Mouse (Mus musculus) hindbrain, embryonic 11.5 days (tissue): ENCODE data around the gene Ppp3r1. TPM values are rescaled to one million over a fixed set of nuclear protein-coding genes. Genes with fewer than 3 reads are reported as not detected.

Source experiments
- ATAC-seq: fragments of 200-750 bp; cut with Nextera tagmentation; 2 replicates; pipeline ENCODE4 v1.8.0; 2017; ENCODE audit warnings: mild to moderate bottlenecking, moderate TSS enrichment, moderate library complexity; ENCODE audit not compliant: low FRiP score
- DNase-seq: peaks from one replicate; pipeline ENCODE4 v3.0.0-alpha.2; 2015; ENCODE audit warnings: low spot score
- H3K27ac ChIP-seq: fragments of 300-500 bp; sonication (generic); 2 replicates; pipeline ENCODE4 v1.5.1; 2014; ENCODE audit warnings: mild to moderate bottlenecking, low read depth, low read length
- H3K27me3 ChIP-seq: fragments of 300-500 bp; sonication (generic); 2 replicates; pipeline ENCODE4 v1.6.1; 2014; ENCODE audit warnings: mild to moderate bottlenecking, low read length, moderate library complexity, mixed read lengths; ENCODE audit not compliant: control insufficient read depth, insufficient read depth
- H3K36me3 ChIP-seq: fragments of 300-500 bp; sonication (generic); 2 replicates; pipeline ENCODE4 v1.6.1; 2014; ENCODE audit warnings: mild to moderate bottlenecking, low read length, moderate library complexity, mixed read lengths; ENCODE audit not compliant: control insufficient read depth, insufficient read depth
- H3K4me1 ChIP-seq: fragments of 300-500 bp; sonication (generic); replicated peaks from 2 replicates; pipeline ENCODE4 v1.6.1; 2014; ENCODE audit warnings: low read length, mixed read lengths; ENCODE audit not compliant: control insufficient read depth, insufficient read depth
- H3K4me2 ChIP-seq: fragments of 300-500 bp; sonication (generic); replicated peaks from 2 replicates; pipeline ENCODE4 v1.6.1; 2014; ENCODE audit warnings: mild to moderate bottlenecking, low read depth, low read length
- H3K4me3 ChIP-seq: fragments of 300-500 bp; sonication (generic); 2 replicates; pipeline ENCODE4 v1.5.1; 2014; ENCODE audit warnings: low read depth, low read length
- H3K9ac ChIP-seq: fragments of 300-500 bp; sonication (generic); 2 replicates; pipeline ENCODE4 v1.6.1; 2014; ENCODE audit warnings: low read depth, low read length
- H3K9me3 ChIP-seq: fragments of 300-500 bp; sonication (generic); 2 replicates; pipeline ENCODE4 v1.6.1; 2016; ENCODE audit warnings: low read length; ENCODE audit not compliant: control insufficient read depth
- WGBS: fragments of 180-500 bp; shearing (Covaris S2); extraction: QIAGEN DNeasy Blood & Tissue Kit; methylation state at CpG from one replicate; pipeline ENCODE4 v1.1.7; 2014; 5-methylcytosine and 5-hydroxymethylcytosine counted together
- polyA plus RNA-seq: library from polyadenylated mRNA; unstranded; fragments of >200 nt; fragmentation: Nextera tagmentation; extraction: Ambion mirVana; gene quantifications from 2 replicates; pipeline ENCODE4 v1.2.1, GENCODE M21; 2014

Gene Ppp3r1
- polyA plus RNA-seq, 1 experiment from 2014 or later, result 110 TPM

- Histone ChIP-seq H3K9me3 (no peaks in the 10 kb centered on the region), H3K4me2 (no peak overlapping the region), H3K27me3 (no peaks in the 10 kb centered on the region), H3K27ac (no peak overlapping the region), H3K4me1 (no peaks in the 10 kb centered on the region), H3K4me3 (no peak overlapping the region), H3K9ac (no peak overlapping the region), H3K36me3 (no peaks in the 10 kb centered on the region)
- 91% methylated on average over 7 of the region's 7 CpGs for WGBS
- ATAC-seq (no peak), DNase-seq (no peak)
These were observed 7.6 kb downstream of the Ppp3r1 start for GRCm38 (mm10) chr11:17166627-17167026.

GRCm38 (mm10) chr11:17169262-17169661 is 10.2 kb downstream of the Ppp3r1 start:
- no peaks in the 10 kb centered on the region for H3K27me3 ChIP-seq
- H3K36me3 ChIP-seq, result no peaks in the 10 kb centered on the region
- no peak for ATAC-seq

GRCm38 (mm10) chr11:17170938-17171729 is 12.1 kb downstream of the Ppp3r1 start:
- H3K36me3 ChIP-seq, result no peaks in the 10 kb centered on the region
- H3K4me1 ChIP-seq, result no peaks in the 10 kb centered on the region
- DNase-seq, result no peak
- no peak overlapping the region for H3K4me2 ChIP-seq
- ATAC-seq, result no peak
- H3K9me3 ChIP-seq, result peaks cover 4% of the 10 kb centered on the region; the same call in 1 of the 2 replicates
- H3K4me3 ChIP-seq, result no peak overlapping the region
- no peaks in the 10 kb centered on the region for H3K27me3 ChIP-seq
- no peak overlapping the region for H3K27ac ChIP-seq
- WGBS, result 94% methylated on average over 1 of the region's 1 CpGs
- no peak overlapping the region for H3K9ac ChIP-seq

More at GRCm38 (mm10) chr11:17169262-17169661, 10.2 kb downstream of the Ppp3r1 start:
- DNase-seq, result no peak
- Histone ChIP-seq H3K4me1 (no peaks in the 10 kb centered on the region), H3K4me3 (no peak overlapping the region), H3K4me2 (no peak overlapping the region), H3K9me3 (peaks cover 2% of the 10 kb centered on the region; the same call in 1 of the 2 replicates), H3K9ac (no peak overlapping the region), H3K27ac (no peak overlapping the region)
- WGBS, result 90% methylated on average over 2 of the region's 2 CpGs

- Histone ChIP-seq H3K9me3 (peaks cover 4% of the 10 kb centered on the region; the same call in 1 of the 2 replicates), H3K4me3 (no peak overlapping the region), H3K9ac (no peak overlapping the region), H3K27ac (no peak overlapping the region), H3K36me3 (no peaks in the 10 kb centered on the region), H3K27me3 (no peaks in the 10 kb centered on the region), H3K4me1 (no peaks in the 10 kb centered on the region), H3K4me2 (no peak overlapping the region)
- WGBS, result 92% methylated on average over 4 of the region's 4 CpGs
- ATAC-seq (no peak), DNase-seq (no peak)
These were observed 13.2 kb downstream of the Ppp3r1 start for GRCm38 (mm10) chr11:17172300-17172699.

GRCm38 (mm10) chr11:17176638-17177037 is 17.6 kb downstream of the Ppp3r1 start:
- Histone ChIP-seq H3K4me1 (no peaks in the 10 kb centered on the region), H3K36me3 (no peaks in the 10 kb centered on the region), H3K4me2 (no peak overlapping the region), H3K27me3 (no peaks in the 10 kb centered on the region), H3K27ac (no peak overlapping the region), H3K9ac (no peak overlapping the region), H3K4me3 (no peak overlapping the region), H3K9me3 (peaks cover 4% of the 10 kb centered on the region; the same call in 1 of the 2 replicates)
- DNase-seq (no peak), ATAC-seq (no peak)
- WGBS, result 100% methylated on average over 1 of the region's 1 CpGs

GRCm38 (mm10) chr11:17180753-17181152 is 21.7 kb downstream of the Ppp3r1 start:
- H3K4me3 ChIP-seq, result no peak overlapping the region
- no peaks in the 10 kb centered on the region for H3K36me3 ChIP-seq
- no peak overlapping the region for H3K27ac ChIP-seq
- WGBS, result 85% methylated on average over 3 of the region's 3 CpGs
- no peaks in the 10 kb centered on the region for H3K9me3 ChIP-seq
- DNase-seq, result no peak
- H3K4me1 ChIP-seq, result no peaks in the 10 kb centered on the region
- no peak for ATAC-seq
- H3K4me2 ChIP-seq, result no peak overlapping the region
- H3K27me3 ChIP-seq, result no peaks in the 10 kb centered on the region
- no peak overlapping the region for H3K9ac ChIP-seq

GRCm38 (mm10) chr11:17181807-17182206 is 22.7 kb downstream of the Ppp3r1 start, which contains the start of gene Wdr92:
TSS of gene Wdr92 (plus strand) at chr11:17182107.
- 86% methylated on average over 3 of the region's 3 CpGs for WGBS
- Histone ChIP-seq H3K4me1 (no peaks in the 10 kb centered on the region), H3K36me3 (no peaks in the 10 kb centered on the region), H3K9me3 (no peaks in the 10 kb centered on the region), H3K27ac (no peak within 1 kb of the TSS), H3K27me3 (no peaks in the 10 kb centered on the region), H3K4me2 (no peak within 1 kb of the TSS), H3K4me3 (no peak within 1 kb of the TSS), H3K9ac (no peak within 1 kb of the TSS)
- no peak for DNase-seq
- ATAC-seq, result no peak

- DNase-seq (no peak), ATAC-seq (no peak)
- H3K9me3 ChIP-seq, result no peaks in the 10 kb centered on the region
- H3K36me3 ChIP-seq, result no peaks in the 10 kb centered on the region
- no peak overlapping the region for H3K9ac ChIP-seq
- H3K4me1 ChIP-seq, result no peaks in the 10 kb centered on the region
- no peaks in the 10 kb centered on the region for H3K27me3 ChIP-seq
- no peak overlapping the region for H3K4me3 ChIP-seq
- WGBS, result 86% methylated on average over 2 of the region's 2 CpGs
- H3K4me2 ChIP-seq, result no peak overlapping the region
- H3K27ac ChIP-seq, result no peak overlapping the region
These were observed 24.1 kb downstream of the Ppp3r1 start for GRCm38 (mm10) chr11:17183165-17183564.

- no peak for ATAC-seq
- Histone ChIP-seq H3K4me2 (no peak overlapping the region), H3K27me3 (no peaks in the 10 kb centered on the region), H3K36me3 (no peaks in the 10 kb centered on the region), H3K9me3 (no peaks in the 10 kb centered on the region), H3K27ac (no peak overlapping the region), H3K4me3 (no peak overlapping the region), H3K9ac (no peak overlapping the region), H3K4me1 (no peaks in the 10 kb centered on the region)
- no peak for DNase-seq
- WGBS, result 85% methylated on average over 3 of the region's 3 CpGs
These were observed 28.6 kb downstream of the Ppp3r1 start for GRCm38 (mm10) chr11:17187649-17188048.
